Mouse (Mus musculus) spleen, postnatal 10 days (tissue): ENCODE data around the gene Camk2b.
A peak's percentile ranks its signal among the peaks of the same experiment; 100 is the strongest.

Experiments used
- DNase-seq, 2 experiments: peaks; one replicate each; pipeline ENCODE4 v3.0.0; 2021 to 2022; ENCODE audit warnings: low spot score in 2 of 2

Camk2b gene

GRCm38 (mm10) chr11:6050066-6050560 lies 16.0 kb downstream of the Camk2b start:
- no peak for DNase-seq

- DNase-seq, result no peak
These were observed 18.0 kb downstream of the Camk2b start for GRCm38 (mm10) chr11:6048208-6048607.

- DNase-seq, result no peak
These were observed 27.2 kb downstream of the Camk2b start for GRCm38 (mm10) chr11:6038929-6039328.

GRCm38 (mm10) chr11:6037686-6038085 lies 28.5 kb downstream of the Camk2b start:
- no peak for DNase-seq

GRCm38 (mm10) chr11:6037198-6037597 lies 29.0 kb downstream of the Camk2b start:
- no peak for DNase-seq

GRCm38 (mm10) chr11:6036477-6036876 lies 29.7 kb downstream of the Camk2b start:
- DNase-seq, result no peak

- DNase-seq, result no peak
These were observed 30.6 kb downstream of the Camk2b start for GRCm38 (mm10) chr11:6035521-6035920.

- no peak for DNase-seq
These were observed 31.4 kb downstream of the Camk2b start for GRCm38 (mm10) chr11:6034740-6035139.

- DNase-seq, result no peak
These were observed 32.4 kb downstream of the Camk2b start for GRCm38 (mm10) chr11:6033801-6034200.

GRCm38 (mm10) chr11:6033147-6033546 lies 33.0 kb downstream of the Camk2b start:
- peak; percentile 47 to 75 for DNase-seq

GRCm38 (mm10) chr11:6030650-6031049 lies 35.5 kb downstream of the Camk2b start:
- no peak for DNase-seq

- no peak for DNase-seq
These were observed 36.4 kb downstream of the Camk2b start for GRCm38 (mm10) chr11:6029790-6030189.

- no peak for DNase-seq
These were observed 37.3 kb downstream of the Camk2b start for GRCm38 (mm10) chr11:6028911-6029310.

- DNase-seq, result peak in 1 of 2 experiments; percentile 61
These were observed 39.8 kb downstream of the Camk2b start for GRCm38 (mm10) chr11:6026361-6026760.

- no peak for DNase-seq
These were observed 41.1 kb downstream of the Camk2b start for GRCm38 (mm10) chr11:6024923-6025652.

- no peak for DNase-seq
These were observed 45.0 kb downstream of the Camk2b start for GRCm38 (mm10) chr11:6020897-6021839.

GRCm38 (mm10) chr11:6020360-6020759 lies 45.8 kb downstream of the Camk2b start:
- DNase-seq, result no peak

GRCm38 (mm10) chr11:6018218-6019010 lies 47.7 kb downstream of the Camk2b start:
- DNase-seq, result peak in 1 of 2 experiments; percentile 38

- no peak for DNase-seq
These were observed 48.5 kb downstream of the Camk2b start for GRCm38 (mm10) chr11:6017484-6018140.

GRCm38 (mm10) chr11:6016797-6017395 lies 49.3 kb downstream of the Camk2b start:
- no peak for DNase-seq

GRCm38 (mm10) chr11:6016368-6016767 lies 49.8 kb downstream of the Camk2b start:
- peak in 1 of 2 experiments; percentile 38 for DNase-seq
